Mouse (Mus musculus): Measurements from ENCODE around the gene Ascl4. TPM values are rescaled to one million over a fixed set of nuclear protein-coding genes. Genes with fewer than 3 reads are reported as not detected.

Ascl4 gene
- total RNA-seq, 1 experiment from 2014 or later: not detected

- peak; percentile 17 for DNase-seq
Observed at GRCm38 (mm10) chr10:85969894-85970620, 42.6 kb downstream of the Ascl4 start.

GRCm38 (mm10) chr10:85971826-85972225 lies 44.3 kb downstream of the Ascl4 start:
- DNase-seq: no peak

- no peak for DNase-seq
Observed at GRCm38 (mm10) chr10:85972915-85973314, 45.4 kb downstream of the Ascl4 start.

GRCm38 (mm10) chr10:85989412-85990115 lies 62.1 kb downstream of the Ascl4 start:
- DNase-seq: no peak

- no peak for DNase-seq
Observed at GRCm38 (mm10) chr10:85992412-85992811, 64.9 kb downstream of the Ascl4 start.

GRCm38 (mm10) chr10:85993836-85994235 lies 66.4 kb downstream of the Ascl4 start:
- DNase-seq: no peak

- DNase-seq: no peak
Observed at GRCm38 (mm10) chr10:85994543-85995104, 67.1 kb downstream of the Ascl4 start.

Other genes starting within 250 kb of the Ascl4 start
- 20.0 and 24.6 TPM in 2 replicates for gene Pwp1, start 98.2 kb upstream of the Ascl4 start, total RNA-seq (2021)
- 14.8 and 16.2 TPM in 2 replicates for gene Prdm4, start 10.5 kb upstream of the Ascl4 start, total RNA-seq (2021)
- 114 and 128 TPM in 2 replicates for gene Rtcb, start 30.1 kb downstream of the Ascl4 start, total RNA-seq (2021)
- gene Bpifc, start 84.2 kb downstream of the Ascl4 start, total RNA-seq (2021): 0.41 and 0.56 TPM in 2 replicates
- 21.9 and 25.5 TPM in 2 replicates for gene Fbxo7, start 94.3 kb downstream of the Ascl4 start, total RNA-seq (2021)

All from adrenal gland, postnatal 14 days (tissue).